Mouse (Mus musculus) kidney, postnatal 0 days (tissue): ENCODE data around the gene Acoxl. TPM values are rescaled to one million over a fixed set of nuclear protein-coding genes. Genes with fewer than 3 reads are reported as not detected.

Experiments used
- ATAC-seq: fragments of 200-750 bp; cut with Nextera tagmentation; replicated peaks from 2 replicates; pipeline ENCODE4 v1.8.0; 2017; ENCODE audit warnings: low read depth, moderate number of reproducible peaks, moderate TSS enrichment, moderate library complexity; ENCODE audit not compliant: low FRiP score
- DNase-seq: peaks from one replicate; pipeline ENCODE4 v3.0.0-alpha.2; 2016; ENCODE audit warnings: low spot score
- H3K27ac ChIP-seq: fragments of 300-500 bp; sonication (generic); 2 replicates; pipeline ENCODE4 v1.5.1; 2014; ENCODE audit warnings: mild to moderate bottlenecking
- H3K27me3 ChIP-seq: fragments of 300-500 bp; sonication (generic); 2 replicates; pipeline ENCODE4 v1.6.1; 2014; ENCODE audit warnings: low read length, mixed read lengths; ENCODE audit not compliant: insufficient read depth
- H3K36me3 ChIP-seq: fragments of 300-500 bp; sonication (generic); 2 replicates; pipeline ENCODE4 v1.6.1; 2014; ENCODE audit warnings: low read length, mixed read lengths; ENCODE audit not compliant: insufficient read depth
- H3K4me1 ChIP-seq: fragments of 300-500 bp; sonication (generic); replicated peaks from 2 replicates; pipeline ENCODE4 v1.6.1; 2014; ENCODE audit warnings: antibody characterized with exemption, low read length, mixed read lengths; ENCODE audit not compliant: insufficient read depth
- H3K4me2 ChIP-seq: fragments of 300-500 bp; sonication (generic); 2 replicates; pipeline ENCODE4 v1.6.1; 2014; ENCODE audit warnings: mild to moderate bottlenecking, low read length, moderate library complexity, mixed read lengths
- H3K4me3 ChIP-seq: fragments of 300-500 bp; sonication (generic); replicated peaks from 2 replicates; pipeline ENCODE4 v1.5.1; 2014; ENCODE audit warnings: low read depth, low read length
- H3K9ac ChIP-seq: fragments of 300-500 bp; sonication (generic); 2 replicates; pipeline ENCODE4 v1.6.1; 2014; ENCODE audit warnings: low read depth, low read length
- H3K9me3 ChIP-seq: fragments of 300-500 bp; sonication (generic); replicated peaks from 2 replicates; pipeline ENCODE4 v1.6.1; 2016; ENCODE audit warnings: low read length, inconsistent platforms, mixed read lengths
- CTCF ChIP-seq: IDR thresholded peaks from 2 replicates; pipeline ENCODE4 v1.5.1; 2016; ENCODE audit warnings: antibody characterized with exemption, low read depth, mild to moderate bottlenecking, moderate library complexity
- WGBS: fragments of 180-500 bp; shearing (Covaris S2); extraction: QIAGEN DNeasy Blood & Tissue Kit; methylation state at CpG from one replicate; pipeline ENCODE4 v1.1.7; 2014; 5-methylcytosine and 5-hydroxymethylcytosine counted together
- polyA plus RNA-seq: library from polyadenylated mRNA; unstranded; fragments of >200 nt; fragmentation: Nextera tagmentation; extraction: Ambion mirVana; gene quantifications from 2 replicates; pipeline ENCODE4 v1.2.1, GENCODE M21; 2015

The Acoxl gene
- polyA plus RNA-seq, 1 experiment from 2014 or later, result 0.61 TPM

GRCm38 (mm10) chr2:128140183-128140582 is 301.5 kb downstream of the Acoxl start:
- H3K4me3 ChIP-seq, result no peak overlapping the region
- no peak overlapping the region for H3K9ac ChIP-seq
- DNase-seq, result no peak
- peak; percentile 14; the same call in 1 of the 2 replicates for TF ChIP-seq CTCF
- ATAC-seq, result peak; percentile 40; the same call in 1 of the 2 replicates
- H3K36me3 ChIP-seq, result 0 out of 2 replicates have a peak, but pooled peaks cover 3% of the 10 kb centered on the region
- H3K27ac ChIP-seq, result peak overlapping the region; percentile 44; the same call in 1 of the 2 replicates
- H3K27me3 ChIP-seq, result no peaks in the 10 kb centered on the region
- H3K4me2 ChIP-seq, result no peak overlapping the region
- H3K9me3 ChIP-seq, result no peaks in the 10 kb centered on the region
- 0 out of 2 replicates have a peak, but pooled peaks cover 6% of the 10 kb centered on the region for H3K4me1 ChIP-seq
- 62% methylated on average over 3 of the region's 3 CpGs for WGBS

GRCm38 (mm10) chr2:128143992-128144391 is 305.3 kb downstream of the Acoxl start:
- H3K4me1 ChIP-seq, result 0 out of 2 replicates have a peak, but pooled peaks cover 6% of the 10 kb centered on the region
- H3K36me3 ChIP-seq, result peaks cover 11% of the 10 kb centered on the region; the same call in 1 of the 2 replicates
- no peak for TF ChIP-seq CTCF
- H3K4me2 ChIP-seq, result no peak overlapping the region
- no peaks in the 10 kb centered on the region for H3K9me3 ChIP-seq
- no peak for DNase-seq
- no peak overlapping the region for H3K27ac ChIP-seq
- H3K9ac ChIP-seq, result no peak overlapping the region
- no peak for ATAC-seq
- H3K4me3 ChIP-seq, result no peak overlapping the region
- H3K27me3 ChIP-seq, result no peaks in the 10 kb centered on the region

- WGBS, result 54% methylated on average over 3 of the region's 3 CpGs
- no peak for TF ChIP-seq CTCF
Observed at GRCm38 (mm10) chr2:128145433-128145832, 306.8 kb downstream of the Acoxl start.

GRCm38 (mm10) chr2:128149596-128149995 is 310.9 kb downstream of the Acoxl start:
- DNase-seq (no peak), ATAC-seq (no peak)
- Histone ChIP-seq H3K27me3 (no peaks in the 10 kb centered on the region), H3K4me3 (no peak overlapping the region), H3K4me1 (no peaks in the 10 kb centered on the region), H3K9ac (no peak overlapping the region), H3K27ac (no peak overlapping the region), H3K4me2 (no peak overlapping the region), H3K9me3 (no peaks in the 10 kb centered on the region), H3K36me3 (peaks cover 21% of the 10 kb centered on the region; the same call in 1 of the 2 replicates)
- TF ChIP-seq CTCF, result no peak
- 68% methylated on average over 5 of the region's 5 CpGs for WGBS

More at GRCm38 (mm10) chr2:128145433-128145832, 306.8 kb downstream of the Acoxl start:
- Histone ChIP-seq H3K9me3 (no peaks in the 10 kb centered on the region), H3K27me3 (no peaks in the 10 kb centered on the region), H3K4me3 (no peak overlapping the region), H3K36me3 (peaks cover 17% of the 10 kb centered on the region; the same call in 1 of the 2 replicates), H3K27ac (no peak overlapping the region), H3K9ac (no peak overlapping the region), H3K4me1 (0 out of 2 replicates have a peak, but pooled peaks cover under 1% of the 10 kb centered on the region), H3K4me2 (no peak overlapping the region)
- ATAC-seq (no peak), DNase-seq (no peak)

- 88% methylated on average over 9 of the region's 9 CpGs for WGBS
- Histone ChIP-seq H3K36me3 (peaks cover 21% of the 10 kb centered on the region; the same call in 1 of the 2 replicates), H3K4me2 (no peak overlapping the region), H3K9ac (no peak overlapping the region), H3K4me1 (peaks cover 7% of the 10 kb centered on the region; the same call in 1 of the 2 replicates), H3K27ac (no peak overlapping the region), H3K4me3 (no peak overlapping the region), H3K27me3 (no peaks in the 10 kb centered on the region), H3K9me3 (no peaks in the 10 kb centered on the region)
- TF ChIP-seq CTCF, result no peak
- no peak for ATAC-seq
- DNase-seq, result no peak
Observed at GRCm38 (mm10) chr2:128152211-128152610, 313.5 kb downstream of the Acoxl start.

GRCm38 (mm10) chr2:128152845-128153550 is 314.3 kb downstream of the Acoxl start:
- Histone ChIP-seq H3K36me3 (peaks cover 21% of the 10 kb centered on the region; the same call in 1 of the 2 replicates), H3K27me3 (no peaks in the 10 kb centered on the region), H3K27ac (no peak overlapping the region), H3K9ac (no peak overlapping the region), H3K4me1 (peaks cover 11% of the 10 kb centered on the region; the same call in 1 of the 2 replicates), H3K9me3 (no peaks in the 10 kb centered on the region), H3K4me3 (no peak overlapping the region), H3K4me2 (no peak overlapping the region)
- WGBS, result 75% methylated on average over 16 of the region's 16 CpGs
- ATAC-seq, result no peak
- DNase-seq, result no peak
- TF ChIP-seq CTCF, result no peak
